Mouse (Mus musculus) midbrain, embryonic 14.5 days (tissue): Measurements from ENCODE around the gene Nxf7. TPM values are rescaled to one million over a fixed set of nuclear protein-coding genes. Genes with fewer than 3 reads are reported as not detected.
A peak's percentile ranks its signal among the peaks of the same experiment; 100 is the strongest.
"Not testable (repeated sequence)": the region's sequence is repeated elsewhere in the genome, so short reads cannot be mapped to it uniquely, and the experiment has no call there.

Source experiments
- ATAC-seq: fragments of 200-750 bp; cut with Nextera tagmentation; 2 replicates; pipeline ENCODE4 v1.8.0; 2017; ENCODE audit warnings: moderate number of reproducible peaks, moderate library complexity; ENCODE audit not compliant: low FRiP score, low TSS enrichment
- DNase-seq: peaks from one replicate; pipeline ENCODE4 v3.0.0-alpha.2; 2015
- H3K27ac ChIP-seq: fragments of 300-500 bp; sonication (generic); replicated peaks from 2 replicates; pipeline ENCODE4 v1.5.1; 2014; ENCODE audit warnings: mild to moderate bottlenecking, low read depth, low read length, moderate library complexity
- H3K27me3 ChIP-seq: fragments of 300-500 bp; sonication (generic); 2 replicates; pipeline ENCODE4 v1.6.1; 2014; ENCODE audit warnings: low read length, control low read depth, mixed read lengths; ENCODE audit not compliant: control insufficient read depth, insufficient read depth
- H3K36me3 ChIP-seq: fragments of 300-500 bp; sonication (generic); 2 replicates; pipeline ENCODE4 v1.6.1; 2014; ENCODE audit warnings: low read length, control low read depth; ENCODE audit not compliant: control insufficient read depth, insufficient read depth
- H3K4me1 ChIP-seq: fragments of 300-500 bp; sonication (generic); 2 replicates; pipeline ENCODE4 v1.6.1; 2014; ENCODE audit warnings: mild to moderate bottlenecking, antibody characterized with exemption, low read length, control low read depth; ENCODE audit not compliant: control insufficient read depth, insufficient read depth
- H3K4me2 ChIP-seq: fragments of 300-500 bp; sonication (generic); 2 replicates; pipeline ENCODE4 v1.6.1; 2014; ENCODE audit warnings: mild to moderate bottlenecking, low read length, moderate library complexity
- H3K4me3 ChIP-seq: fragments of 300-500 bp; sonication (generic); replicated peaks from 2 replicates; pipeline ENCODE4 v1.5.1; 2014; ENCODE audit warnings: low read depth, low read length
- H3K9ac ChIP-seq: fragments of 300-500 bp; sonication (generic); replicated peaks from 2 replicates; pipeline ENCODE4 v1.6.1; 2014; ENCODE audit warnings: mild to moderate bottlenecking, low read length, moderate library complexity
- H3K9me3 ChIP-seq: fragments of 300-500 bp; sonication (generic); 2 replicates; pipeline ENCODE4 v1.6.1; 2016; ENCODE audit warnings: low read length, control low read depth, mixed read lengths; ENCODE audit not compliant: control insufficient read depth
- WGBS: fragments of 180-500 bp; shearing (Covaris S2); extraction: QIAGEN DNeasy Blood & Tissue Kit; methylation state at CpG from one replicate; pipeline ENCODE4 v1.1.7; 2014; 5-methylcytosine and 5-hydroxymethylcytosine counted together
- polyA plus RNA-seq: library from polyadenylated mRNA; unstranded; fragments of >200 nt; fragmentation: Nextera tagmentation; extraction: Ambion mirVana; gene quantifications from 2 replicates; pipeline ENCODE4 v1.2.1, GENCODE M21; 2014

The Nxf7 gene
- not detected in 2 replicates for polyA plus RNA-seq

DNA sequence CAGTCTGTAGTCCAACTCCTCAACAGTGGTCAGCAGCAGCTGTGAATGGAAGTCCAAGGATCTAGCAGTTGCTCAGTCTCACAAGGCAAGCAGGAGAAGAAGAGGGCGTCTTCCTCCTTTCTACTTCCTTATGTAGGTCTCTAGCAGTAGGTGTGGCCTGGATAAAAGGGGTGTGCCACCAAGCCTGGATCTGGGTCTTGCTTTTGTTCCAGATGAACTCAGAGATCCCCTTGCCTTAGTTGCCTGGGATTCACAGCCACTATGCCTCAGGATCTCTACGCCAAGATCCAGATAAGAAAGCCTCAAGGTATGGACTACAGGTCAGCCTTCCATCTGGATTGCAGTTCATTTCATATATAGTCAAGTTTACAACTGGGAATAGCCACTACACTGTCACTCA is at the start of gene Nxf7:
Nxf7 (minus strand) TSS at position 101 of the 400 bp plus-strand sequence.
- H3K4me2 ChIP-seq = no peak within 1 kb of the TSS
- no peaks in the 10 kb centered on the region for H3K9me3 ChIP-seq
- DNase-seq (no peak), ATAC-seq (no peak)
- no peaks in the 10 kb centered on the region for H3K36me3 ChIP-seq
- H3K4me3 ChIP-seq = no peak within 1 kb of the TSS
- H3K9ac ChIP-seq = no peak within 1 kb of the TSS
- H3K27ac ChIP-seq = no peak within 1 kb of the TSS
- no peaks in the 10 kb centered on the region for H3K4me1 ChIP-seq
- no peaks in the 10 kb centered on the region for H3K27me3 ChIP-seq
- 93% methylated on average over 2 of the region's 2 CpGs for WGBS

DNA sequence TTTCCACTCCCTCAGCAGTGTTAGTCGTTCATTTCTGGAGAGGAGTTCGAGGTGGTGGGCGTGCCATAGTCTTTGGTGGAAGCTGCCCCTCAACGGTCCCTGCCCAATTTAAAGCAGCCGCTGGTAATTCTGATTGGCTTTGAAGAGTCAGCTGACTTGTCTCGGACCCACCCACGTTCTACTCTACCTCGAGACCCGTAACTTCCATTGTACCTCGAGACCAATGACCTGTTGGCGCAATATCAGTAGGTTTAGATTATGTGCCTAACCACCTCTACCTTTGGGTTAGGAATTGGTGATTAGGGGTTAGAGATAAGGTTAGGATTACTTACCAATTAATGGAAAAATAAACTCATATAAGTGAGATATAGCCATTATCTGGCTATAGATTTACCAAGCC is 29.0 kb upstream of the Nxf7 start, which contains the start of gene Prame:
Prame (minus strand) TSS at position 101 of the 400 bp plus-strand sequence.
- H3K4me1 ChIP-seq = no peaks in the 10 kb centered on the region
- DNase-seq (no peak), ATAC-seq (no peak)
- no peak within 1 kb of the TSS for H3K9ac ChIP-seq
- H3K27me3 ChIP-seq = no peaks in the 10 kb centered on the region
- H3K36me3 ChIP-seq = no peaks in the 10 kb centered on the region
- no peaks in the 10 kb centered on the region for H3K9me3 ChIP-seq
- no peak within 1 kb of the TSS for H3K27ac ChIP-seq
- H3K4me3 ChIP-seq = no peak within 1 kb of the TSS
- WGBS = 93% methylated on average over 11 of the region's 11 CpGs
- H3K4me2 ChIP-seq = no peak within 1 kb of the TSS

DNA sequence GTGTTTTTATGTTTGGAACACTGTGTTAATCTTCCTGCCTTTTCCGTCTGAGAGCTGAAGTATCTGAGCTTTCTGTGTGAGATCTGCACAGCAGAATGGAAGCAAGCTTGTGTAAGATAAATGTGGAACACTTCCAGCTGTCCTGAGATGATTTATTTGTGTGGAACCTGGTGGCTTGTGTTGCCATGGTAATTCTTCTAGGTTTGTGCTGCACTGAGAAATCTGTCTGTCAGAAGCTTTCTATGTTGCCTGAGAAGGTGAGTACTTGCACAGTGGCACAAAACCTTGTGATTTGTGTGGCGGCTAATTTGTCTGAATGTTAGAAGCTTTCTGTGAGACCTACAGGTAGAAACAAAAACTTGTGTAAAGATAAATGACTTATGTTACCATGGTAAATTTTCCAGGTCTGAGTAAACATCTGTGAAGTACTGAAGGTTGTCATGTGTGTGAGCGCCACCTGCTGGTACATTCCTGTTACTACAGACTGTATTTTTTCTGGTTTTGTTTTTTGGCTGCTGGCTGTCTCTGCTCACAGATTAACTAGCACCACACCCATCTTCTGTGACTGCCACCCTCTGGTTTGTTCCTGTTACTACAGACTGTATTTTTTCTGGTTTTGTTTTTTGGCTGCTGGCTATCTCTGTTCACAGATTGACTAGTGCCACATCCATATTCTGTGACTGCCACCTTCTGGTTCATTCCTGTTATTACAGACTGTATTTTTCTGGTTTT is 2.9 kb upstream of the Nxf7 start:
- H3K9ac ChIP-seq, H3K4me2 ChIP-seq, H3K4me1 ChIP-seq, H3K36me3 ChIP-seq, H3K27ac ChIP-seq, ATAC-seq, H3K9me3 ChIP-seq, H3K4me3 ChIP-seq, H3K27me3 ChIP-seq: not testable (repeated sequence)
- peak; percentile 26 for DNase-seq
- WGBS = 72% methylated on average over 3 of the region's 3 CpGs

DNA sequence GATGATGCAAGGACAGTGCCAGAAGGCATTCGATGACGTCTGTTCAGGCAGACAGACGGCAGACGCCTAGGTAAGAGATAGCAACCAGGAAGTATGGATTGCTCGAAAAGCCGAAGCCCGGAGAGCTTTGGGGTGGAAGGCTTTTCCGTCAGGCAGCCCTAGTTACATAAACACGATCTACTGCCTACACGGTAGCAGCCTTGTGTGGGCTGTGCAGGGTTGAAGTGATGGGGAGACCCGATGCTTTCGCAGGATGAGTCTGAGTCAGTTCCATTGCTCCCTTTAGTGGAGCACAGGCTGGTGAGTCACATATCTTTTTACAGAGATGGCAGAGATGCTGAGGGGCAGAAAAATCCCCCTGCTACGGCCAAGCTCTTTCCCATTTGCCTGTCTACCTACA is 481 bp downstream of the Nxf7 start:
- ATAC-seq = no peak
- Histone ChIP-seq H3K4me3 (no peak overlapping the region), H3K4me2 (no peak overlapping the region), H3K36me3 (no peaks in the 10 kb centered on the region), H3K9me3 (no peaks in the 10 kb centered on the region), H3K27me3 (no peaks in the 10 kb centered on the region), H3K4me1 (no peaks in the 10 kb centered on the region), H3K27ac (no peak overlapping the region), H3K9ac (no peak overlapping the region)
- DNase-seq = no peak
- 92% methylated on average over 13 of the region's 13 CpGs for WGBS

DNA sequence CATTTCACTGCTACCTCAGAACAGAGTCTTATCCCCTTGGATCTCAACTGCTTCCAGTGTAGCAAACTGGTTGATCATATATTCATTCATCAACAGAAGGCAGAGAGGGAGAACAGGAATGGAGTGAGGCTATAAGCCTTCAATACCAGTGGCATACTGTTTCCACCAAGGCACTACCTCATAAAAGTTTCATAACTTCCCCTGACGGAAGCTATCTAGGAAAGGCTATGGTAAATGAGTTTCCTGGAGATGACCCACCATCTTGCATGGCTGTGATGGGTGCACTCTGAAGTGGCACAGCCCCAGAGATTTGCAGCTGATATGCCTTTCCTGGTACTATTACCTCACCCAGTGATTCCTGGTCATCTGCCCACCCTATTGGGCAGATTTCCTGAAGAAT is 22.2 kb downstream of the Nxf7 start:
- DNase-seq (no peak), ATAC-seq (no peak)
- Histone ChIP-seq H3K4me2 (no peak overlapping the region), H3K27me3 (no peaks in the 10 kb centered on the region), H3K9ac (no peak overlapping the region), H3K36me3 (no peaks in the 10 kb centered on the region), H3K4me3 (no peak overlapping the region), H3K9me3 (no peaks in the 10 kb centered on the region), H3K27ac (no peak overlapping the region), H3K4me1 (no peaks in the 10 kb centered on the region)
- 94% methylated on average over 1 of the region's 1 CpGs for WGBS

DNA sequence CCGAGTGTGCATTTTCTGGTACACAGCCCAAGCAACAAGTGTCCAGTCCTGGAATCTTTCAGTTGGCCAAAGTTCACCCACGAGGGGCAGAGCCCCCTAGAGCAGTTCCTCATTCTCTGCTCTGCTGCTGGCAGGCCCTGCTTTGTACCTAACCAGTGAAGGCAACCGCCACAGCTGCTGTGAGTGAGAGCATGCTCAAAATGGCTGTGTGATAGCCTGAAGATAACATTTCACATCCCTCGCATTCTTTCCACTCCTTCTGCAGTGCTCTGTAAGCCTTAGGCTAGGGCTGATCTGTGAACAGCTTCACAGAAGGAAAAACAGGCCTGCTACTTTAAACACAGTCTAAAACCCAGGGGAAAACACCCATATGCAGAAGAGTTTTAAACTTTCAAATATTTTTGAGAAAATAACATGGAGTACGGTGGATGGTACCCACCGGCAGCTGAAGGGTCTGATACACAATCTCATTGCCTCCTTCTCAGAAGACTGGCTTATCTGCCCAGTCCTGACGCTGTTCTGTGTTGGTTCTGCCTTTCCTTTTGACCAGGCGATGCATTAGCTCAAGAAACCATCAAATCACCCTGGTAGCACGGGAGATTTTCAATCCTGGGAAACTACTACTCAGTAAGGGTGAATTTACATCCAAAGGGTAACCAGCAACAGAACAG is 23.5 kb downstream of the Nxf7 start:
- not testable (repeated sequence) for H3K36me3 ChIP-seq, H3K27ac ChIP-seq, H3K9me3 ChIP-seq, H3K4me2 ChIP-seq, H3K9ac ChIP-seq, H3K4me1 ChIP-seq, DNase-seq, H3K4me3 ChIP-seq, ATAC-seq, H3K27me3 ChIP-seq
- WGBS = 74% methylated on average over 9 of the region's 9 CpGs

DNA sequence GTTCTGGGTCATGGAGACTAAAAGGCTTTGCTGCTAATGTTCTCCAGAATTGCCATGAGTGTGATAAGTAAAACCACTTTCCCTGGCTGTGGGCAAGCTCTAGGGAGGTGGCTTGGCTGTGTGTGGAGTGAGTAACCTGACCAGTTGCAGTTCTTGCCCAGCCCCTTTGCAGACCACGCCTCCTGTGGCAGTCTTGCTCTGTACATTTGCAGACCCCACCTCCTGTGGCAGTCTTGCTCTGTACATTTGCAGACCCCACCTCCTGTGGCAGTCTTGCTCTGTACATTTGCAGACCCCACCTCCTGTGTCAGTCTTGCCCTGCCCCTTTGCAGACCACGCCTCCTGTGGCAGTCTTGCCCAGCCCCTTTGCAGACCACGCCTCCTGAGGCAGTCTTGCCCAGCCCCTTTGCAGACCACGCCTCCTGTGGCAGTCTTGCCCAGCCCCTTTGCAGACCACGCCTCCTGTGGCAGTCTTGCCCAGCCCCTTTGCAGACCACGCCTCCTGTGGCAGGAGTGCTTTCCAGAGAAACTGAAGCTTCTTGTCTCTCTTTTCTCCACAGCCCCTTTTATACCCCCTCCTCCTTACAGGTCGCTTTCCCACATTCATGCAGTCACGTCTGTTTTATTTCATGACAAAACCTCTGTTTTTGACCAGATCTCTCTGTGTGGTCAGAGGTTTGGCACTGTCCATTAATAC is 24.2 kb downstream of the Nxf7 start:
- H3K4me2 ChIP-seq, H3K27me3 ChIP-seq, DNase-seq, ATAC-seq, H3K4me1 ChIP-seq, H3K4me3 ChIP-seq, H3K27ac ChIP-seq, H3K9me3 ChIP-seq, H3K36me3 ChIP-seq, H3K9ac ChIP-seq: not testable (repeated sequence)
- 25% methylated on average over 8 of the region's 8 CpGs for WGBS

DNA sequence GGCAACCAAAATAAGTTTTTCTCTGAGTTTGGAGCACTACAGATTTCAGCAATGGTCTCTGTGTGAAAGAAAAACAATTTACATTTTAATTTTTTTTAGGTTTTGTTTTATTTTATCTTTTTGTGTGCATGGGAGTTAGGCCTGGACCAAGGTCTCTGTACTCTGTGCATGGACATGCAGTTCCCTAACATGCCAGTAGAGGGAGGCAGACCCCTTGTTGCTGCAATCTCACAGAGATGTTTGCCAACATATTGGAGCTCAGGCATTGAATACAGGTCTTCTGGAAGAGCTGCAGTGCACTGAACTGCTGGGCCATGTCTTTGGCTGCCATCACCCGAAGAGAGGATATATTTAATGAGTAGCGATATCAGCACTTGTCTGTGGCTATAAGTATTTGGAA is 29.1 kb downstream of the Nxf7 start:
- not testable (repeated sequence) for H3K4me1 ChIP-seq, H3K4me3 ChIP-seq, H3K4me2 ChIP-seq, H3K9me3 ChIP-seq, H3K27ac ChIP-seq, H3K27me3 ChIP-seq, H3K9ac ChIP-seq, H3K36me3 ChIP-seq
- peak; percentile 80 for DNase-seq
- ATAC-seq = peak; percentile 70
- WGBS = 20% methylated on average over 1 of the region's 2 CpGs
